Mouse (Mus musculus) hindbrain, embryonic 13.5 days (tissue): ENCODE results near the gene Inpp5k. TPM values are rescaled to one million over a fixed set of nuclear protein-coding genes. Genes with fewer than 3 reads are reported as not detected.
A peak's percentile ranks its signal among the peaks of the same experiment; 100 is the strongest.

ENCODE experiments used
- ATAC-seq: fragments of 200-750 bp; cut with Nextera tagmentation; 2 replicates; pipeline ENCODE4 v1.8.0; 2017; ENCODE audit warnings: moderate TSS enrichment; ENCODE audit not compliant: low FRiP score
- H3K27ac ChIP-seq: fragments of 300-500 bp; sonication (generic); 2 replicates; pipeline ENCODE4 v1.5.1; 2015; ENCODE audit warnings: inconsistent platforms, mild to moderate bottlenecking, moderate library complexity
- H3K27me3 ChIP-seq: fragments of 300-500 bp; sonication (generic); 2 replicates; pipeline ENCODE4 v1.6.1; 2015; ENCODE audit warnings: mild to moderate bottlenecking, inconsistent platforms
- H3K36me3 ChIP-seq: fragments of 300-500 bp; sonication (generic); 2 replicates; pipeline ENCODE4 v1.6.1; 2015; ENCODE audit warnings: mild to moderate bottlenecking, inconsistent platforms
- H3K4me1 ChIP-seq: fragments of 300-500 bp; sonication (generic); replicated peaks from 2 replicates; pipeline ENCODE4 v1.6.1; 2015; ENCODE audit warnings: inconsistent platforms
- H3K4me2 ChIP-seq: fragments of 300-500 bp; sonication (generic); 2 replicates; pipeline ENCODE4 v1.6.1; 2015; ENCODE audit warnings: inconsistent platforms, mild to moderate bottlenecking, moderate library complexity
- H3K4me3 ChIP-seq: fragments of 300-500 bp; sonication (generic); 2 replicates; pipeline ENCODE4 v1.5.1; 2015; ENCODE audit warnings: mild to moderate bottlenecking, inconsistent platforms
- H3K9ac ChIP-seq: fragments of 300-500 bp; sonication (generic); 2 replicates; pipeline ENCODE4 v1.6.1; 2015; ENCODE audit warnings: mild to moderate bottlenecking, inconsistent platforms
- H3K9me3 ChIP-seq: fragments of 300-500 bp; sonication (generic); 2 replicates; pipeline ENCODE4 v1.6.1; 2016; ENCODE audit warnings: inconsistent platforms
- WGBS: fragments of 180-500 bp; shearing (Covaris S2); methylation state at CpG from one replicate; pipeline ENCODE4 v1.1.7; 2015; 5-methylcytosine and 5-hydroxymethylcytosine counted together
- polyA plus RNA-seq: library from polyadenylated mRNA; unstranded; fragments of >200 nt; fragmentation: Nextera tagmentation; extraction: Ambion mirVana; gene quantifications from 2 replicates; pipeline ENCODE4 v1.2.1, GENCODE M21; 2015

Inpp5k gene
- polyA plus RNA-seq, 1 experiment from 2014 or later: 41.2 TPM

DNA sequence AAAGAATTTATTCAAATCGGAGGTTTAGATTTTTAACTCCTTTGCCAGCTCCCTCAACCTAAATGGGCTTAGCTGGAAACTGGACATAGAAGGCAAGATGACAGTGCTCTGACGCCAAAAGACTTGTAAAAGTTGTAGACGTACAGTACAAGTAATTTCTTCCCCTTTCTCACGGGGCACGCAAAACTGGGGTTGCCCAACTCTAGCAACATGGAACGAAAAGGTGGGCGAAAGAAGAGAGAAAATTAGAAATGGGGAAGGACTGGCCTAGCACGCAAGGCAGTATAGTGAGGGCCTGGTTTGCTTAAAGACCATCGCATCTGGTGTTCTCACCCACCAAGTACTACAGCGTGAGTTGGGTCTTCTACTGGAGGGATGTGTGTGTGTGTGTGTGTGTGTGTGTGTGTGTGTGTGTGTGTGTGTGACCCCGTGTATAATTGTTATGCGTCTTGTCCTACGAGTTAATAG is 20.2 kb downstream of the Inpp5k start:
- H3K27me3 ChIP-seq: peaks cover 41% of the 10 kb centered on the region
- ATAC-seq: no peak
- H3K27ac ChIP-seq: 0 out of 2 replicates have a peak overlapping the region, but pooled peaks have one; percentile 18
- peak overlapping the region; percentile 49 for H3K4me3 ChIP-seq
- 64% methylated on average over 10 of the region's 13 CpGs for WGBS
- H3K4me2 ChIP-seq: peak overlapping the region; percentile 78
- H3K9ac ChIP-seq: peak overlapping the region; percentile 73
- H3K9me3 ChIP-seq: no peaks in the 10 kb centered on the region
- peaks cover 5% of the 10 kb centered on the region for H3K36me3 ChIP-seq
- peaks cover 47% of the 10 kb centered on the region for H3K4me1 ChIP-seq

DNA sequence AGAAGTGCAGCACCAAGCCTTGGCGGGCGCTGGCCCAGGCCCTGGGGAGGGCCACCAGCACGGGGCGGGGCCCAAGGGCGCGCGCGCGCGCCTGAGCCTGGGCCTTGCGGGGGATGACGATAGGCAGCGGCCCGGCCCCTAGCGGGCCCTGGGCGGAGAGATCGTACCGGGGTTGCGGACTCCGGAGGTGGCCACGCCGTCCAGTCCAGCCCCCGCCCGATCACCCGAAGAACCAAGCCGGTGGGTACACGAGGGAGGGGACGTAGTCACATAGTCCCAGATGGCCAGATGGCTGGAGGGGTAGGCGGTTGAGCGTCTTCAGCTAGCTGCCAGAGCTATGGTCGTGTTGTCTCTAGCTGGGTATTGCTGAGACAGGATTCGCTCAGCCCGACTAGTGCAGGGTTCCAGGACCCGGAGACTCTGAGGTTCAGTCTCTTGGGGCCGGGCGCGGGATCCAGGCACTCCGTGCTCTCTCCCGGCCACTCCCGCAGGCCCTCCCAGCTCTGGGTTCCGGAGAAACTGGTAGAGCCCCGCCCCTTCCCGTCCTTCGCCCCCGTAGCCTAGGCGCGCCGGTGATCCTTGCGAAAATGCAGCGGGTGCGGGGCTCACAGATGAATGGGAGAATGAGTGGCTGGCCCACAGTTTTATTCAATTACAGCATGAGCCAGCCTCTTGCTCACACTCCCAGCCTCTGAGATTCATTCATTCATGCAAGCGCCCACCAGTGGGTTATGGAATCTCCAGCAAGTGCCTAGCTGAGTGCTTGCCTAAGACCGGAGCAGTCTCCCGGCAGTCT is 20.8 kb downstream of the Inpp5k start:
- peaks cover 53% of the 10 kb centered on the region for H3K4me1 ChIP-seq
- peaks cover 48% of the 10 kb centered on the region for H3K27me3 ChIP-seq

DNA sequence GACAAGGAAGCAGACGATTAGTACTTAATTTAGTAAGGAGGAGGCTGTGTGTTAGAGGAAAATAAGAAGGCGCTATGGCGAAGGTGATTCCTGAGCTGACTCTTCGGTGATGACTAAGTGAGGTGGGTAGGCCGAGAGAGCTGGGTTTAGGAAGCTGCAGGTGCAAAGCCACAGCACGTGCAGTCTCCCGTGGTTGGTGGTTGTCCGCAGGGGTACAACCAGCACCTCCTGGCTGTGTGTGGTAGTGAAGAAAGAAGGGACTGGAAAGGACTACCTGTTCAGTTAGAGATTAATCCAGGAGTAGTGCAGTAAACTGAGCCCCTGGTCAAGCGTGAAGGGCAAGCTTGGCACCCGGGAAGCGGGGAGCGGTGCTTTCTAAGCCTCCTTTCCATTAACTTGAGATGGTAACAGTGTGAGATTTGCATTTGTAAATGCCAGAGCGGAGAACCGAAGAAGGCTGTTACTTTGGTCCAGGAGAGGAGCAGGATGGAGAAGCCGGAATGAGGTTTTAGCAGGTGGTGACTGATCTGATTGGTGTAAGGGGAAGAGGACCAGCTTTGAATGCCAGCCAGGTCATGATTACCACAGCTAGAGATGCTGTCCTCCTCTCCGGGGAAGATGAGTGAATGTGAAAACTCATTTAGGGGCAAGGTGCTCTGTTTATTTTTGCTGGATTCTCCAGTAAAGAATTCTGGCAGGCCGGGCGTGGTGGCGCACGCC is 21.6 kb downstream of the Inpp5k start:
- 22% methylated on average over 20 of the region's 20 CpGs for WGBS
- Histone ChIP-seq H3K9me3 (no peaks in the 10 kb centered on the region), H3K36me3 (no peaks in the 10 kb centered on the region), H3K4me1 (peaks cover 53% of the 10 kb centered on the region), H3K9ac (peak overlapping the region; percentile 73), H3K4me2 (peak overlapping the region; percentile 78), H3K4me3 (peak overlapping the region; percentile 49), H3K27me3 (peaks cover 55% of the 10 kb centered on the region), H3K27ac (peak overlapping the region; percentile 18; the same call in 1 of the 2 replicates)
- ATAC-seq: no peak

More for the DNA sequence above, 20.8 kb downstream of the Inpp5k start:
- Histone ChIP-seq H3K9ac (peak overlapping the region; percentile 73), H3K36me3 (peaks cover 3% of the 10 kb centered on the region), H3K4me2 (peak overlapping the region; percentile 78), H3K9me3 (no peaks in the 10 kb centered on the region), H3K4me3 (peak overlapping the region; percentile 49), H3K27ac (peak overlapping the region; percentile 18)
- peak; percentile 41 for ATAC-seq
- under 1% methylated on average over 52 of the region's 54 CpGs for WGBS

DNA sequence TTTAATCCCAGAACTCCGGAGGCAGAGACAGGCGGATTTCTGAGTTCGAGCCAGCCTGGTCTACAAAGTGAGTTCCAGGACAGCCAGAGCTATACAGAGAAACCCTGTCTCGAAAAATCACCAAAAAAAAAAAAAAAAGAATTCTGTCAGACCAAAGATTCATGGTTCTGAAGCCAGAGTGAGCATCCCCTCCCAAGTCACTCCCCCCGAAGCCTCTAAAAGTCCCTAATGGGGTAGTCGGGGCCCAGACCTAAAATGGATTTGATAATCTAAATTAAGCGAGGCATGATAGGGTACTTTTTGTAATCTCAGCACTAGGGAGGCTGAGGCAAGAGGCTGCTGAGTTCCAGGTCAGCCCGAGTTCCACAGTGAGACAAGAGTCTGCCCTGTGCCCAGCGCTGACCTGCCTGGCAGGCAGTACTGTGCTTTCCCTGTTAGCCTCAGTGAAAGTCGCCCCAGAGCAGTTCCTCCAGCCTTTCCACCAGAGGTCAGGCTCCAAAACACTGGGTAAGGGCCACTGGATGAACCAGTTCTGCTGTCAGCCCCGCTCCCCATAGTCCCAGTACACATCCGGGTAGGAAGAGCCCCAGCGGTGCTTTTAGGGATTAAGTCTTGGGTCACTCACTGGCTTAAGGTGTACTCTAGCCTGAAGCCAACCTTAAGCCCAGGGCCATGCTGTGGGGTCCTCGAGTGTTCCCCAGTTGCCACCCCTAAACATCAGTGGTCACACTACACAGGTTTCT is 22.3 kb downstream of the Inpp5k start:
- no peaks in the 10 kb centered on the region for H3K9me3 ChIP-seq
- peak overlapping the region; percentile 45 for H3K4me3 ChIP-seq
- H3K4me1 ChIP-seq: peaks cover 52% of the 10 kb centered on the region
- H3K27me3 ChIP-seq: peaks cover 57% of the 10 kb centered on the region
- H3K4me2 ChIP-seq: peak overlapping the region; percentile 78
- 30% methylated on average over 14 of the region's 14 CpGs for WGBS
- no peak overlapping the region for H3K9ac ChIP-seq
- H3K36me3 ChIP-seq: no peaks in the 10 kb centered on the region
- no peak for ATAC-seq
- H3K27ac ChIP-seq: no peak overlapping the region

DNA sequence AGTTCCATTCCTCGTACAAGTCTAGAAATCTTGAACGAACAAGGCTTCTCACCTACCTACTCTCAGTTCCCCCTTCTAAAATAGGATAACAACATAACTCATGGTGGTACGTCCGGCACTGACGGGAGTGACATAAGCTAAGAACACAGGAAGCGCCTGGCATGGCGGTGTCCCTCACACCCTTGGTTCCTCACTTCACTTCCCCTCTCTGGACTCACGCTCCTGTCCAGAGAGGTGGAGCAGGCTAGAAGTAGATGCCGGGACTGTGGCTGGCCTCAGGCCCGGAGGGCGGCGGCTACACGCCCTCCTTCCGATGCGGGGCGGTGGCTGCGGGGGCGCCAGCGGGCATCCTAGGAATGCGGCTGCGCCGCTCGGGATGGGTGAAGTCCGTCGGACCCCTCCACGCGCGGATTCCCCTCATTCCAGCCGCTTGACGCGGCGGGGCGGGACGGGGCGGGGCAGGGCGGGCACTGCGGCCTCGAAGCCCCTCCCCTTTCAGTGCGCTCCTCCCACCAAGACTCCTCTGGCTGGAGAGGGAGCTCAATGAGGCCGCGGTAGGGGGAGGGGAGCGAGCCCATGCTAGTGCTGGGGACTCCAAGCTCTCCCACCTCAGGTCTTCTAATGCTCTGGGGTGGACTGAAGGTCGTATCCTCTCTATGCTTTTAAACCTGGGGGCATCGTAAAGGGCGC is 23.1 kb downstream of the Inpp5k start:
- H3K27me3 ChIP-seq: peaks cover 61% of the 10 kb centered on the region
- peak; percentile 46; the same call in 1 of the 2 replicates for ATAC-seq
- H3K4me3 ChIP-seq: peak overlapping the region; percentile 45
- H3K9me3 ChIP-seq: no peaks in the 10 kb centered on the region
- H3K27ac ChIP-seq: no peak overlapping the region
- H3K36me3 ChIP-seq: no peaks in the 10 kb centered on the region
- peaks cover 52% of the 10 kb centered on the region for H3K4me1 ChIP-seq
- H3K9ac ChIP-seq: peak overlapping the region; percentile 65
- 2% methylated on average over 43 of the region's 45 CpGs for WGBS
- H3K4me2 ChIP-seq: peak overlapping the region; percentile 70

DNA sequence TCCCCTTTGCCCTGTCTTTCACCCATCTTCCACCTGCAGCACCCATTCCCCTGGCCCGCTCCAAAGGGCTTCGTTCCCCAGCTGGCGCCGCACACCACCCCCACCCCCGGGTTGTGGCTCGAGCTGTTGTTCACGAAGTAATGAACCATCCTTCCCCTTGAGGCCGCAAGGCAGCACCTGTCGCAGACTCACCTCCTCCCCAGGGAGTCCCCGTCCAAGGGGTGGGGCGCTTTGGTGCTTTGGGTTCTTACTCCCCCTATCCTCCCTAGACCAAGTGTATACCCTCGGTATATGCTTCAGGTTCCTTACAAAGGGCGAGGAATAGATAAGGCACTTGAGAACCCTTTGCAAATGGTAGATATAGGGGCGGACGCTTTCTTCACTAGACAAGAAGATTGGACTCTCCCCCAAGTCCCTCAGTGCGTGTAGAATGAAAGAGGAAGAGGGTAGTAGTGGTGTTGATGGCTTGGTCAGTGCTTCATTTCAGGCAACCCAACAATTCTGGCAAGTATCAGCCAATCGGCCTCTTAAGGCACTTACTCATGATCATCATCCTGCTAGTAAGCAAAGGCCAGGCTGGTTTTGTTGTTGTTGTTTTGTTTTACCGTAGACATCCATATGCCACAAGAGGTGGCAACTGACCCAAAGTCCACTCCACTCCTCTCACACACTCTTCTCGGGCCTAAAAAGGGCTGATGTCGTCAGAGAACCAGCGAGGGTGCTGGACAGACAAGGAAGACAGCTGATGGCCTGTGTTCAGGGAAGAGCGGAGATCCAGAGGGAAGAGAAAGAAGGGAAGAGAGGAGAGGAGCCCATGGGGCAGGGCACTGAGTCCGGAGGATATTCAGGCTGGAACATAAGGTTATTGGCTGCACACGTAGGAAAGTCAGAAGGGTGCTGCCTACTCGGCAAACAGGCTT is 23.9 kb downstream of the Inpp5k start:
- H3K36me3 ChIP-seq: no peaks in the 10 kb centered on the region
- no peaks in the 10 kb centered on the region for H3K9me3 ChIP-seq
- 45% methylated on average over 25 of the region's 25 CpGs for WGBS
- H3K27ac ChIP-seq: no peak overlapping the region
- peak overlapping the region; percentile 65 for H3K9ac ChIP-seq
- peaks cover 61% of the 10 kb centered on the region for H3K27me3 ChIP-seq
- peak overlapping the region; percentile 70 for H3K4me2 ChIP-seq
- ATAC-seq: no peak
- peaks cover 52% of the 10 kb centered on the region for H3K4me1 ChIP-seq
- peak overlapping the region; percentile 45 for H3K4me3 ChIP-seq

DNA sequence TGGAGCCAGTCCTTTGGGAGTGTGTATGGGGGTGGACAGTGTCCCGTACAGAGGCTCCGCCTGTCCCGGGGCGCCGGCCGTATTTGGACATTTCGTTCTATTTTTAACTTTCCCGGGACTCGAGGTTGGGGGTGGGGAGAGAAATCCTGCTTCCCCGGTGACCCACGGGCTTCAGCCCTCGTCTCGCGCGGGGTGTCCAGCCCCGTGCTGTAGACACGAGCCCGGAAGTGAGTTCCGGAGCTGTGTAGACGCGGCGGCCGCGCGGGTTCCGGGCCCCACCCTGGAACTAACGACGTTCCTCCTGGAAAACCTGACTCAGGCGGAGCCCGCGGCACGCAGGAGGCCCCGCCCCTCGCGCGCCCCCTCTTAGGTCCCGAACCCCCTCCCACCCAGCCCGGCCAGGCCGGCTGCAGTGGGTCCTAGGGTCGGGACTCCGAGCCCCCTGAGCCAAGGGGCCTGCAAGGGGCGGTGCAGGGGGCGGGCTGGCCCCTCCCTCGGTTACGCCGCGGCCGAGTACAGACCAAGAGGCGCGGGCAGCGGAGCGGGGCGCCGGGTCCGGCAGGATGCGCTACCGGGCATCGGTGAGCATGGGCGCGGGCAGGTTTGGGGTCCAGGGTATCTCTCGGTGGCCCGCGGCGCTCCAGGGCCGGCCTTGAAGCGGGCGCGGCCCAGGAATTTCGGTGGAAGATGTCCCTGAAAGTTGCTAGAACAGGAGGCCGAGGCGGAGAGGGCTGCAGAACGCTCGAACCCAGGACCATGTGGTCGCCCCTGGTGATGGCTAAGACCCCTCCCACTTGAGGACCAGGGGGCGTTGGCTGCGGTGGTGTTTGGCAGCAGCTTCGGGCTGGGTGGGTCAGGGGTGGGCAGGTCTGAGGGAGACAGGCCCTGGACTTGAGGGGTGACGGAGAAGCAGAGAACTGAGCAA is 25.1 kb downstream of the Inpp5k start:
- H3K4me1 ChIP-seq: peaks cover 49% of the 10 kb centered on the region
- H3K9me3 ChIP-seq: no peaks in the 10 kb centered on the region
- peak; percentile 27; the same call in 1 of the 2 replicates for ATAC-seq
- no peak overlapping the region for H3K27ac ChIP-seq
- peaks cover 56% of the 10 kb centered on the region for H3K27me3 ChIP-seq
- 0 out of 2 replicates have a peak, but pooled peaks cover 2% of the 10 kb centered on the region for H3K36me3 ChIP-seq
- H3K9ac ChIP-seq: peak overlapping the region; percentile 76
- WGBS: 2% methylated on average over 75 of the region's 78 CpGs
- H3K4me2 ChIP-seq: peak overlapping the region; percentile 97
- peak overlapping the region; percentile 57 for H3K4me3 ChIP-seq

DNA sequence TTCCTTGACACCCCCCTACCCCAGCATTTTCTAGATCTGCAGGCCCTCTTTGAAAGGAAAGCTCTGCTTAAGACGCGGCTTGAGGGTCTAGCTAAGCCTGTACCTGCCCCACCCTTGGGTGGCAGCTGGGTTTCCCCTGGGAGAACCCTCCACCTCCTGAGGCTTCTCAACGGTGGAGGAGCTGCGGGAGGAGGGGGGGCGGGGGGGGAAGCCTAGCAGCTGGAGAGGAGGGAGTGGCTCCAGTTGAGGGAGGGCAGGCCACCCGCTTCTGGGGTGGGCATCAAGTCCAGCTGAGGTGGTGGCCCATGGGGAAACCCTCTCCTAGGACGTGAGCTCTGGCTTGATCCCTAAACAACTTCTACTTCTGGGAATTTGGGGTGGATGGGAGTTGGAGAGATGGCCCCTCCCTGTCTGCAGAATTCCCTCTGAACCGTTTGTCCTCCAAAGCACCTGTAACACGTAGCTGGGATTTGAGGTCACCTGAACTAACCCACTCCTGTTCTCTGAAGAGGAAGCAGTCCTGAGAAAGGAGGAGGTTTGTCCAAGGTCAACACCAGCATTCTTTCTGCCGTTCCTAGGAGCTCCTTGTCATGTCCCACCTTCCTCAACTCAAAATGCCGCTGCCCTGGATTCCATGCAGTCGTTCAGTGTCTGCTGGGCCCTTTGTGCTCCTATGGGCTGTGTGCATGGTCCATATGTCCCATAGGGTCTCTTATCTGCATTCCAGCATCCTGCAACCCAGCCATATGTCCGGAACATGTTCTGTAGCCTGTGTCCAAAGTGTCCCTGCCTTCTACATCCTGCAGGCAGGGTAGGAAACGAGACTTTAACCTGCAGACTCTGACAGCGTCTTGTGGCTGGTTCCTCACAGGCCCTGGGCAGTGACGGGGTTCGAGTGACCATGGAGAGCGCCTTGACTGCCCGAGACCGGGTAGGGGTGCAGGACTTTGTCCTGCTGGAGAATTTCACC is 26.1 kb downstream of the Inpp5k start:
- Histone ChIP-seq H3K4me1 (peaks cover 39% of the 10 kb centered on the region), H3K27me3 (peaks cover 56% of the 10 kb centered on the region), H3K36me3 (peaks cover 11% of the 10 kb centered on the region), H3K9me3 (no peaks in the 10 kb centered on the region), H3K9ac (peak overlapping the region; percentile 76), H3K4me2 (peak overlapping the region; percentile 97), H3K27ac (no peak overlapping the region), H3K4me3 (peak overlapping the region; percentile 57)
- WGBS: 65% methylated on average over 20 of the region's 20 CpGs
- ATAC-seq: no peak

DNA sequence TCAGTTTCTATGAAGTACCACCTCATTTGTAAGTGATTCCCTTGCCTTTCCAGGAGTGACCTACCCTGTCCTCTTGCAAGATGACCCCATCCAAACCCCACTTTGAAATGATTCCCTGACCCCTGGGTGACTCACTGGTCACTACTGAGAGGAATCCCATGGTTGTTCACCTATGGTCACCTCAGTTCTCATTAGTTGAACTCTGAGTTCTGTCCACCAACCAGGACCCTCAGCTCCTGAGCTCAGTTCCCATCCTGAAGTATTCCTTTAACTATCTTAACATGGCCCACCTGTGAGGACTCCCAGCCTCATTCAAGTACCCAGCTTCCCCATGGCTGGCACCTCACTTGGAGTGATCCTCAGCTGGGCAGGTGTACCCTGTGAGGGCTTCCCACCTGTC is 27.1 kb downstream of the Inpp5k start:
- peaks cover 30% of the 10 kb centered on the region for H3K4me1 ChIP-seq
- no peak for ATAC-seq
- no peak overlapping the region for H3K4me2 ChIP-seq
- no peaks in the 10 kb centered on the region for H3K9me3 ChIP-seq
- no peak overlapping the region for H3K27ac ChIP-seq
- no peak overlapping the region for H3K9ac ChIP-seq
- H3K36me3 ChIP-seq: peaks cover 18% of the 10 kb centered on the region
- peaks cover 50% of the 10 kb centered on the region for H3K27me3 ChIP-seq
- no peak overlapping the region for H3K4me3 ChIP-seq
